In genomic region chrX:35997004-35997403, GRCm38 (mm10) we compare ENCODE assay signal across 8 mouse cellular contexts.
DNase-seq lines count a peak whose midpoint lies in the region; ATAC-seq lines count a peak whose summit lies in the region.

No protein-coding gene starts in this region.

- H3K27me3 ChIP-seq in heart, embryonic 10.5 days (ENCODE audit: insufficient read depth, poor library complexity, severe bottlenecking), result no peaks in the 10 kb centered on the region
- no peaks in the 10 kb centered on the region for H3K27me3 ChIP-seq in midbrain, embryonic 15.5 days (replicated peaks)
- H3K27me3 ChIP-seq in midbrain, embryonic 13.5 days, result no peaks in the 10 kb centered on the region
- H3K27me3 ChIP-seq in splenic B cell, adult 2 months (ENCODE audit: control insufficient read depth, insufficient read depth, low read length, poor library complexity, severe bottlenecking), result no peaks in the 10 kb centered on the region

- no peak overlapping the region for H3K27ac ChIP-seq in heart, embryonic 10.5 days
- no peak overlapping the region for H3K27ac ChIP-seq in midbrain, embryonic 15.5 days
- H3K27ac ChIP-seq in midbrain, embryonic 13.5 days, result no peak overlapping the region

- no peaks in the 10 kb centered on the region for H3K36me3 ChIP-seq in heart, embryonic 10.5 days
- no peaks in the 10 kb centered on the region for H3K36me3 ChIP-seq in midbrain, embryonic 15.5 days (replicated peaks)
- no peaks in the 10 kb centered on the region for H3K36me3 ChIP-seq in midbrain, embryonic 13.5 days
- peaks cover 3% of the 10 kb centered on the region; the same call in 1 of the 2 replicates for H3K36me3 ChIP-seq in splenic B cell, adult 2 months (ENCODE audit: control insufficient read depth, insufficient read depth, low read length, poor library complexity, severe bottlenecking)

- ATAC-seq in midbrain, embryonic 15.5 days (replicated peaks), result 0 out of 2 replicates have a peak, but pooled peaks have one; percentile 17
- ATAC-seq in midbrain, embryonic 13.5 days, result no peak

- H3K4me1 ChIP-seq in heart, embryonic 10.5 days, result no peaks in the 10 kb centered on the region
- H3K4me1 ChIP-seq in midbrain, embryonic 15.5 days, result no peaks in the 10 kb centered on the region
- H3K4me1 ChIP-seq in midbrain, embryonic 13.5 days (replicated peaks), result peaks cover 10% of the 10 kb centered on the region

- intact Hi-C loops in heart, postnatal 36 days (cut with DNase I), result loop anchor here (1.0 to 2.0 kb wide), 4 partner anchors 118 to 190 kb away; no protein-coding TSS in a partner anchor

- no peak overlapping the region for H3K9ac ChIP-seq in midbrain, embryonic 15.5 days
- H3K9ac ChIP-seq in midbrain, embryonic 13.5 days (replicated peaks), result no peak overlapping the region

- no peak overlapping the region for H3K4me3 ChIP-seq in heart, embryonic 10.5 days
- H3K4me3 ChIP-seq in midbrain, embryonic 15.5 days, result no peak overlapping the region
- no peak overlapping the region for H3K4me3 ChIP-seq in midbrain, embryonic 13.5 days (replicated peaks)

- peak; percentile 1 to 46 for DNase-seq in heart, adult 18-20 months
- DNase-seq in heart, embryonic 10.5 days (ENCODE audit: low spot score), result no peak
- DNase-seq in T-cell, adult 2 months (ENCODE audit: low spot score), result peak; percentile 19
- DNase-seq in heart, postnatal 36 days, result peak; percentile 10 to 14
- peak; percentile 62 for DNase-seq in splenic B cell, adult 2 months (ENCODE audit: low read depth, low spot score)
- DNase-seq in spleen, adult 12 weeks (ENCODE audit: low spot score), result no peak

- no peak overlapping the region for H3K4me2 ChIP-seq in midbrain, embryonic 15.5 days
- no peak overlapping the region for H3K4me2 ChIP-seq in midbrain, embryonic 13.5 days (replicated peaks)

- 18% methylated on average over 2 of the region's 2 CpGs for WGBS in heart, embryonic 10.5 days
- 18% methylated on average over 2 of the region's 2 CpGs for WGBS in midbrain, embryonic 15.5 days
- WGBS in midbrain, embryonic 13.5 days, result 22% methylated on average over 2 of the region's 2 CpGs

- H3K9me3 ChIP-seq in heart, embryonic 10.5 days, result no peaks in the 10 kb centered on the region
- H3K9me3 ChIP-seq in midbrain, embryonic 15.5 days, result no peaks in the 10 kb centered on the region
- no peaks in the 10 kb centered on the region for H3K9me3 ChIP-seq in midbrain, embryonic 13.5 days

Comparison
In these comparisons a context has a peak if more than half of its experiments do, and no peak if none do; other contexts are left out.
1. DNase-seq: peak in heart, adult 18-20 months (2 of 2), T-cell, adult 2 months (single experiment), heart, postnatal 36 days (2 of 2) and splenic B cell, adult 2 months (single experiment); none in heart, embryonic 10.5 days (single experiment) and spleen, adult 12 weeks (single experiment).